Mouse (Mus musculus): Measurements from ENCODE around the gene Lmbr1l. TPM values are rescaled to one million over a fixed set of nuclear protein-coding genes. Genes with fewer than 3 reads are reported as not detected.

Lmbr1l gene
- total and polyA plus RNA-seq, 3 experiments = 7.0 to 17.3 TPM; not detected in 1

GRCm38 (mm10) chr15:98902600-98902999 is 15.4 kb downstream of the Lmbr1l start:
- TF ChIP-seq ZMIZ1 (IDR thresholded peaks at IDR 0.05; ENCODE audit: low read depth, low read length) (no peak), GATA1 (IDR thresholded peaks at IDR 0.05; ENCODE audit: low read depth, low read length) (no peak), NELFE (IDR thresholded peaks at IDR 0.05; ENCODE audit: low read depth, low read length) (no peak), POLR2AphosphoS5 (IDR thresholded peaks at IDR 0.05; ENCODE audit: borderline replicate concordance, low read depth, low read length) (no peak), SMC3 (IDR thresholded peaks at IDR 0.05; ENCODE audit: low read depth, low read length) (no peak)
- no peaks in the 10 kb centered on the region for H3K9me3 ChIP-seq (replicated peaks; ENCODE audit: insufficient read depth, low read length)
- no peak overlapping the region for H3K9ac ChIP-seq (ENCODE audit: control insufficient read depth, low read depth, low read length, poor library complexity, severe bottlenecking)
- no peaks in the 10 kb centered on the region for H3K36me3 ChIP-seq (ENCODE audit: control insufficient read depth in 1 of 2, insufficient read depth in 2 of 2, low read length in 2 of 2)
- H3K4me3 ChIP-seq (ENCODE audit: control insufficient read depth in 1 of 2, insufficient read depth in 1 of 2, low read depth in 2 of 2, low read length in 2 of 2) = no peak overlapping the region
- H3K27ac ChIP-seq (ENCODE audit: control insufficient read depth, low read depth, low read length) = no peak overlapping the region
- DNase-seq (ENCODE audit: low read depth, low spot score) = no peak
- H3K27me3 ChIP-seq (ENCODE audit: control insufficient read depth in 1 of 2, insufficient read depth in 2 of 2, low read length in 2 of 2) = peaks cover 0 to 3% of the 10 kb centered on the region in 2 experiments; a peak in 2 of 4 replicates
- H3K79me2 ChIP-seq (ENCODE audit: control insufficient read depth, insufficient read depth, low read length, poor library complexity) = no peaks in the 10 kb centered on the region
- no peaks in the 10 kb centered on the region for H3K4me1 ChIP-seq (ENCODE audit: control insufficient read depth in 1 of 2, insufficient read depth in 2 of 2, low read length in 2 of 2)

DNA sequence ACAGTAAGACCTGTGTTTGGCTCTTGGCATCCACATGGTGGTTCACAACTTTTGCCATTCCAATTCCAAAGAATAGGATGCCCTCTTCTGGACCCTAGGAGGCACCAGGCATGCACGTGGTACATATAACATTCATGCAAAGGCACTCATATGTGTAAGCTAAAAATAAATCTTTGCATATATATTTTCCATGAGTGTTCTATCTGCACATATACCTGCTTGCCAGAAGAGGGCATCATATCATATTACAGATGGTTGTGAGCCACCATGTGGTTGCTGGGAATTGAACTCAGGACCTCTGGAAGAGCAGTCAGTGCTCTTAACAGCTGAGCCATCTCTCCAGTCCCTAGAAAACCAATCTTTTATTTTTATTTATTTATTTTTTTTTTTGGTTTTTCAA is 16.5 kb downstream of the Lmbr1l start:
- no peaks in the 10 kb centered on the region for H3K4me1 ChIP-seq (ENCODE audit: control insufficient read depth in 1 of 2, insufficient read depth in 2 of 2, low read length in 2 of 2)
- H3K79me2 ChIP-seq (ENCODE audit: control insufficient read depth, insufficient read depth, low read length, poor library complexity) = no peaks in the 10 kb centered on the region
- no peak overlapping the region for H3K27ac ChIP-seq (ENCODE audit: control insufficient read depth, low read depth, low read length)
- TF ChIP-seq NRF1 (IDR thresholded peaks at IDR 0.05; ENCODE audit: insufficient read depth, low read depth, low read length, poor library complexity, severe bottlenecking) (no peak), RAD21 (IDR thresholded peaks at IDR 0.05; ENCODE audit: low read depth, low read length) (peak; percentile 29), ZC3H11A (IDR thresholded peaks at IDR 0.05; ENCODE audit: low read depth, low read length) (peak; percentile 43), ETS1 (IDR thresholded peaks at IDR 0.05; ENCODE audit: low read depth, low read length) (no peak), MYC (IDR thresholded peaks at IDR 0.05; ENCODE audit: low read depth, low read length) (peak; percentile 75; the same call in 1 of the 2 replicates), CTCF (IDR thresholded peaks at IDR 0.05 in 2 of 3, conservative IDR thresholded peaks at IDR 0.05 in 1 of 3; ENCODE audit: control insufficient read depth in 1 of 3, insufficient read depth in 1 of 3, low read depth in 2 of 3, low read length in 3 of 3, poor library complexity in 1 of 3, severe bottlenecking in 1 of 3) (peak in 2 of 3 experiments; percentile 36 to 62; a peak in 4 of 6 replicates), RCOR1 (IDR thresholded peaks at IDR 0.05; ENCODE audit: low read depth, low read length) (no peak), SMC3 (IDR thresholded peaks at IDR 0.05; ENCODE audit: low read depth, low read length) (peak; percentile 53)
- H3K4me3 ChIP-seq (ENCODE audit: control insufficient read depth in 1 of 2, insufficient read depth in 1 of 2, low read depth in 2 of 2, low read length in 2 of 2) = no peak overlapping the region
- H3K36me3 ChIP-seq (ENCODE audit: control insufficient read depth in 1 of 2, insufficient read depth in 2 of 2, low read length in 2 of 2) = no peaks in the 10 kb centered on the region
- no peak overlapping the region for H3K9ac ChIP-seq (ENCODE audit: control insufficient read depth, low read depth, low read length, poor library complexity, severe bottlenecking)
- peak; percentile 34 for DNase-seq (ENCODE audit: low read depth, low spot score)
- peaks cover 0 to 3% of the 10 kb centered on the region in 2 experiments; a peak in 2 of 4 replicates for H3K27me3 ChIP-seq (ENCODE audit: control insufficient read depth in 1 of 2, insufficient read depth in 2 of 2, low read length in 2 of 2)
- H3K9me3 ChIP-seq (replicated peaks; ENCODE audit: insufficient read depth, low read length) = no peaks in the 10 kb centered on the region

- Histone ChIP-seq H3K79me2 (ENCODE audit: control insufficient read depth, insufficient read depth, low read length, poor library complexity) (no peaks in the 10 kb centered on the region), H3K27ac (ENCODE audit: control insufficient read depth, low read depth, low read length) (no peak within 1 kb of the TSS), H3K4me3 (ENCODE audit: control insufficient read depth in 1 of 2, insufficient read depth in 1 of 2, low read depth in 2 of 2, low read length in 2 of 2) (no peak within 1 kb of the TSS), H3K9ac (ENCODE audit: control insufficient read depth, low read depth, low read length, poor library complexity, severe bottlenecking) (no peak within 1 kb of the TSS), H3K27me3 (ENCODE audit: control insufficient read depth in 1 of 2, insufficient read depth in 2 of 2, low read length in 2 of 2) (peaks cover 0 to 3% of the 10 kb centered on the region in 2 experiments; a peak in 2 of 4 replicates), H3K4me1 (ENCODE audit: control insufficient read depth in 1 of 2, insufficient read depth in 2 of 2, low read length in 2 of 2) (no peaks in the 10 kb centered on the region), H3K36me3 (ENCODE audit: control insufficient read depth in 1 of 2, insufficient read depth in 2 of 2, low read length in 2 of 2) (no peaks in the 10 kb centered on the region), H3K9me3 (replicated peaks; ENCODE audit: insufficient read depth, low read length) (no peaks in the 10 kb centered on the region)
- TF ChIP-seq POLR2AphosphoS5 (IDR thresholded peaks at IDR 0.05; ENCODE audit: borderline replicate concordance, low read depth, low read length) = no peak
- no peak for TF ChIP-seq MXI1 (IDR thresholded peaks at IDR 0.05; ENCODE audit: low read depth, low read length)
- no peak for TF ChIP-seq ZNF384 (IDR thresholded peaks at IDR 0.05; ENCODE audit: low read depth, low read length)
- TF ChIP-seq BHLHE40 (IDR thresholded peaks at IDR 0.05; ENCODE audit: borderline replicate concordance, low read depth, low read length) = no peak
- no peak for TF ChIP-seq TAL1 (IDR thresholded peaks at IDR 0.05; ENCODE audit: low read length)
- TF ChIP-seq MYC (IDR thresholded peaks at IDR 0.05; ENCODE audit: low read depth, low read length) = no peak
- TF ChIP-seq POLR2A (IDR thresholded peaks at IDR 0.05; ENCODE audit: control insufficient read depth in 1 of 2, insufficient read depth in 1 of 2, low read depth in 1 of 2, low read length in 2 of 2, poor library complexity in 1 of 2) = no peak
- TF ChIP-seq GABPA (IDR thresholded peaks at IDR 0.05; ENCODE audit: low read depth, low read length) = no peak
- TF ChIP-seq KAT2A (conservative IDR thresholded peaks at IDR 0.05; ENCODE audit: low read depth, low read length) = no peak
- TF ChIP-seq MAX (IDR thresholded peaks at IDR 0.05; ENCODE audit: low read length) = no peak
- no peak for TF ChIP-seq ETS1 (IDR thresholded peaks at IDR 0.05; ENCODE audit: low read depth, low read length)
- no peak for TF ChIP-seq JUND (IDR thresholded peaks at IDR 0.05; ENCODE audit: low read depth, low read length)
- no peak for TF ChIP-seq MAFK (IDR thresholded peaks at IDR 0.05; ENCODE audit: borderline replicate concordance, low read depth, low read length)
- TF ChIP-seq ZMIZ1 (IDR thresholded peaks at IDR 0.05; ENCODE audit: low read depth, low read length) = no peak
- no peak for TF ChIP-seq SIN3A (IDR thresholded peaks at IDR 0.05; ENCODE audit: low read length)
- no peak for DNase-seq (ENCODE audit: low read depth, low spot score)
Measured at GRCm38 (mm10) chr15:98897928-98898800, 19.9 kb downstream of the Lmbr1l start, which contains the start of gene Dhh. Gene Dhh, minus strand, starts transcription at chr15:98898540.

All from MEL (cell line).